Mouse (Mus musculus) neural tube, embryonic 15.5 days (tissue): Measurements from ENCODE around the gene A830031A19Rik. TPM values are rescaled to one million over a fixed set of nuclear protein-coding genes. Genes with fewer than 3 reads are reported as not detected.

Experiments
- ATAC-seq: fragments of 200-750 bp; cut with Nextera tagmentation; 2 replicates; pipeline ENCODE4 v1.8.0; 2017; ENCODE audit warnings: mild to moderate bottlenecking, moderate TSS enrichment, moderate library complexity; ENCODE audit not compliant: low FRiP score
- H3K27ac ChIP-seq: fragments of 300-500 bp; sonication (generic); replicated peaks from 2 replicates; pipeline ENCODE4 v1.5.1; 2015; ENCODE audit warnings: mild to moderate bottlenecking, inconsistent platforms
- H3K27me3 ChIP-seq: fragments of 300-500 bp; sonication (generic); replicated peaks from 2 replicates; pipeline ENCODE4 v1.6.1; 2015; ENCODE audit warnings: inconsistent platforms
- H3K36me3 ChIP-seq: fragments of 300-500 bp; sonication (generic); 2 replicates; pipeline ENCODE4 v1.6.1; 2015; ENCODE audit warnings: inconsistent platforms
- H3K4me1 ChIP-seq: fragments of 300-500 bp; sonication (generic); 2 replicates; pipeline ENCODE4 v1.6.1; 2015; ENCODE audit warnings: inconsistent platforms
- H3K4me2 ChIP-seq: fragments of 300-500 bp; sonication (generic); 2 replicates; pipeline ENCODE4 v1.6.1; 2015; ENCODE audit warnings: inconsistent platforms, mild to moderate bottlenecking, moderate library complexity
- H3K4me3 ChIP-seq: fragments of 300-500 bp; sonication (generic); replicated peaks from 2 replicates; pipeline ENCODE4 v1.5.1; 2015; ENCODE audit warnings: mild to moderate bottlenecking, inconsistent platforms
- H3K9ac ChIP-seq: fragments of 300-500 bp; sonication (generic); replicated peaks from 2 replicates; pipeline ENCODE4 v1.6.1; 2015; ENCODE audit warnings: mild to moderate bottlenecking, inconsistent platforms
- H3K9me3 ChIP-seq: fragments of 300-500 bp; sonication (generic); replicated peaks from 2 replicates; pipeline ENCODE4 v1.6.1; 2016; ENCODE audit warnings: inconsistent platforms
- WGBS: fragments of 180-500 bp; shearing (Covaris S2); methylation state at CpG from one replicate; pipeline ENCODE4 v1.1.7; 2015; ENCODE audit warnings: mixed read lengths; 5-methylcytosine and 5-hydroxymethylcytosine counted together
- polyA plus RNA-seq: library from polyadenylated mRNA; unstranded; fragments of >200 nt; fragmentation: Nextera tagmentation; extraction: Ambion mirVana; gene quantifications from 2 replicates; pipeline ENCODE4 v1.2.1, GENCODE M21; 2015

Gene A830031A19Rik
- polyA plus RNA-seq, 1 experiment from 2014 or later = not detected

DNA sequence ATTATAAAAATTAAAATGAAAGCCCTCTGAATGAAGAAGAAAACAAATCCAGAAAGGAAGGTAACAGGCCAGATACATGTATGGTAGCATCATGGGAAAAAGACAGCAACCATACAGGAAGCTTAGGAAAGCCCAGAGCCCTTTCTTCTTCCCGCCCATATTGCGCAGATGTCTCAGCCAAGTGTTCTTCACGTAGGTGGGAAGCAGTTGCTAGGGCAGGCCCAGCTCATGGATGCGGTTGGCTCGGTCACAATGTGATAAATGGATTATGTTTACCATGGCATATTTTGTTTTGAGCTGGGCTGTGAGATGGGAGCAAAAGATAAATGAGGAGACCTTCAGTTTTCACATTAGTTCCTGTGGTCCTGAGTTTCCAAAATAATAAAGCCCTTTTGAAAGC is 32.6 kb upstream of the A830031A19Rik start:
- Histone ChIP-seq H3K4me3 (no peak overlapping the region), H3K27ac (no peak overlapping the region), H3K27me3 (no peaks in the 10 kb centered on the region), H3K36me3 (no peaks in the 10 kb centered on the region), H3K4me2 (no peak overlapping the region), H3K4me1 (peaks cover 47% of the 10 kb centered on the region), H3K9ac (no peak overlapping the region), H3K9me3 (no peaks in the 10 kb centered on the region)
- WGBS = 72% methylated on average over 5 of the region's 5 CpGs
- no peak for ATAC-seq

- no peak overlapping the region for H3K27ac ChIP-seq
- no peaks in the 10 kb centered on the region for H3K36me3 ChIP-seq
- H3K4me3 ChIP-seq = no peak overlapping the region
- WGBS = 76% methylated on average over 6 of the region's 6 CpGs
- peaks cover 63% of the 10 kb centered on the region for H3K4me1 ChIP-seq
- no peak overlapping the region for H3K4me2 ChIP-seq
- ATAC-seq = no peak
- no peak overlapping the region for H3K9ac ChIP-seq
- no peaks in the 10 kb centered on the region for H3K9me3 ChIP-seq
- H3K27me3 ChIP-seq = no peaks in the 10 kb centered on the region
Observed at GRCm38 (mm10) chr11:24103128-24103742, 28.4 kb upstream of the A830031A19Rik start.

- WGBS = 55% methylated on average over 2 of the region's 2 CpGs
- Histone ChIP-seq H3K27me3 (no peaks in the 10 kb centered on the region), H3K4me3 (no peak overlapping the region), H3K36me3 (no peaks in the 10 kb centered on the region), H3K9ac (no peak overlapping the region), H3K4me2 (no peak overlapping the region), H3K27ac (no peak overlapping the region), H3K4me1 (peaks cover 66% of the 10 kb centered on the region), H3K9me3 (no peaks in the 10 kb centered on the region)
- ATAC-seq = no peak
Observed at GRCm38 (mm10) chr11:24102372-24102771, 27.5 kb upstream of the A830031A19Rik start.

DNA sequence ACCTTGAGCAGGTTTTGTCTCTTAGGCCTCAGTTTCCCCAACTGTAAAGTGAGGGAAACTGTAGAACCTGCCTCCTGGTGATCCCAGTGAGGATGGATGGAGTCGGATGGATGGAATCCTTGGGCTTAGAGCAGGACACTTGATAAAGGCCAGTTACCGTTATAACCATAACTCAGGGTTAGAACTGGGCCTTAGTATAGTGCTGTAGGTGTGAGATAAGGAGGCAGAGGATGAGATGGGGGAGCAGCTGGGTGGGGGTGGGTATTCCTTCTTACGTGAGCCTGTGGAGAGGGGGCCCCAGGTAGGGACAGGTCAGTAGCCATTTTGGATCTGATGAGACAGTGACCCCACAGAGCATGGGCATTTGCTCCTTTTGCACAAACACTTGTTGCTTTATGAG is 26.8 kb upstream of the A830031A19Rik start:
- no peaks in the 10 kb centered on the region for H3K27me3 ChIP-seq
- WGBS = 90% methylated on average over 3 of the region's 3 CpGs
- peaks cover 72% of the 10 kb centered on the region for H3K4me1 ChIP-seq
- no peak overlapping the region for H3K9ac ChIP-seq
- no peak overlapping the region for H3K27ac ChIP-seq
- no peaks in the 10 kb centered on the region for H3K9me3 ChIP-seq
- H3K4me2 ChIP-seq = no peak overlapping the region
- ATAC-seq = no peak
- no peaks in the 10 kb centered on the region for H3K36me3 ChIP-seq
- no peak overlapping the region for H3K4me3 ChIP-seq

- peaks cover 75% of the 10 kb centered on the region for H3K4me1 ChIP-seq
- H3K27ac ChIP-seq = peak overlapping the region; percentile 60; the same call in 1 of the 2 replicates
- H3K27me3 ChIP-seq = no peaks in the 10 kb centered on the region
- no peak overlapping the region for H3K4me3 ChIP-seq
- no peak for ATAC-seq
- no peak overlapping the region for H3K9ac ChIP-seq
- no peaks in the 10 kb centered on the region for H3K9me3 ChIP-seq
- no peaks in the 10 kb centered on the region for H3K36me3 ChIP-seq
- peak overlapping the region; percentile 22 for H3K4me2 ChIP-seq
- WGBS = 47% methylated on average over 4 of the region's 4 CpGs
Observed at GRCm38 (mm10) chr11:24100449-24101070, 25.7 kb upstream of the A830031A19Rik start.

DNA sequence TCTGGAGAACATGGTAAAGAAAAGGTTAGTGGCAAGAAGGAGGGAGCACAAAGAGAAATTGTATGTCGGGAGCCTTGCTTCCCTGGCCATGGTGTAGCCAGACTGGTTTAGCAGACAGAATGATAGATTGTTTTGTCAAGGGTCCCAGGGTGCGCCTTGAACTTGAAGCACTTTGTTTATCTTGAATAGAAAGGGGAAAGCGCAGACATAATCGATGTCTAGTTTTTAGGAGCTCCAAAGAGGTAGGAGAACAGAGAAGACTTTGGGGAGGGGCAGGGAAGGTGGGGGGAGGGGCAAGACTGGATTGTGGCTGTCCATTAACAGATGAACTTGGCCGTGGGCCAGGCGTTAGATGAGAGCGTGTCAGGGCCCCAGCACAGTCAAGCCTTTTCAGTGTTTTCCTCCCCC is 25.0 kb upstream of the A830031A19Rik start:
- no peak for ATAC-seq
- H3K9ac ChIP-seq = no peak overlapping the region
- H3K4me2 ChIP-seq = peak overlapping the region; percentile 38
- no peaks in the 10 kb centered on the region for H3K9me3 ChIP-seq
- peaks cover 80% of the 10 kb centered on the region for H3K4me1 ChIP-seq
- H3K27me3 ChIP-seq = no peaks in the 10 kb centered on the region
- H3K36me3 ChIP-seq = no peaks in the 10 kb centered on the region
- H3K27ac ChIP-seq = 0 out of 2 replicates have a peak overlapping the region, but pooled peaks have one; percentile 56
- H3K4me3 ChIP-seq = 0 out of 2 replicates have a peak overlapping the region, but pooled peaks have one; percentile 2
- WGBS = 12% methylated on average over 7 of the region's 7 CpGs

- no peak overlapping the region for H3K4me3 ChIP-seq
- H3K4me1 ChIP-seq = peaks cover 82% of the 10 kb centered on the region
- WGBS = 61% methylated on average over 10 of the region's 10 CpGs
- H3K9ac ChIP-seq = no peak overlapping the region
- peak overlapping the region; percentile 38 for H3K4me2 ChIP-seq
- H3K27ac ChIP-seq = no peak overlapping the region; the same call in 1 of the 2 replicates
- H3K27me3 ChIP-seq = no peaks in the 10 kb centered on the region
- H3K36me3 ChIP-seq = no peaks in the 10 kb centered on the region
- no peak for ATAC-seq
- no peaks in the 10 kb centered on the region for H3K9me3 ChIP-seq
Observed at GRCm38 (mm10) chr11:24099215-24099614, 24.4 kb upstream of the A830031A19Rik start.

- H3K27ac ChIP-seq = no peak overlapping the region; the same call in 1 of the 2 replicates
- no peak overlapping the region for H3K4me3 ChIP-seq
- H3K4me1 ChIP-seq = peaks cover 83% of the 10 kb centered on the region
- ATAC-seq = no peak
- 34% methylated on average over 3 of the region's 3 CpGs for WGBS
- H3K27me3 ChIP-seq = no peaks in the 10 kb centered on the region
- H3K9me3 ChIP-seq = no peaks in the 10 kb centered on the region
- H3K9ac ChIP-seq = no peak overlapping the region
- peak overlapping the region; percentile 21 for H3K4me2 ChIP-seq
- no peaks in the 10 kb centered on the region for H3K36me3 ChIP-seq
Observed at GRCm38 (mm10) chr11:24098662-24099061, 23.8 kb upstream of the A830031A19Rik start.

- Histone ChIP-seq H3K36me3 (no peaks in the 10 kb centered on the region), H3K9ac (no peak overlapping the region), H3K4me3 (no peak overlapping the region), H3K4me2 (peak overlapping the region; percentile 51), H3K9me3 (no peaks in the 10 kb centered on the region), H3K27ac (no peak overlapping the region), H3K4me1 (peaks cover 78% of the 10 kb centered on the region), H3K27me3 (no peaks in the 10 kb centered on the region)
- WGBS = 45% methylated on average over 5 of the region's 5 CpGs
- no peak for ATAC-seq
Observed at GRCm38 (mm10) chr11:24098069-24098468, 23.2 kb upstream of the A830031A19Rik start.

DNA sequence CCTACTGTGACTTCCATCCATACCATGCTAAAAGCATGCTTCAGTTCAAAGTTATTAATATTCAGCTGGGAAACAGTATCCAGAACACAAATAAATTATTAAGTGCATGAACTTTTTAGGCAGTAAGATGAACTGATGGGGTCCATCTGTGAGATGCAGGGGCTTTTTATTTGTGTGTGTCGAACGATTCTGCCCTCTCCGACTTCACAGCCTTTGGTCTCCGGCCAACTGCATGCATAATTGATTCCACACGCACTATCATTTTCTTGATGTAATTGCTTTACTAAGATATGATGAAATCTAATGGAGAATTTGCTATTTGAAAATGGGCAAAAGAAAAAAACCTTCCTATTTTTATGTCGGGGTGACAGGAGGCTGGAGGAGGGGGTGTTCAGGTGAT is 22.2 kb upstream of the A830031A19Rik start:
- ATAC-seq = no peak
- Histone ChIP-seq H3K27ac (0 out of 2 replicates have a peak overlapping the region, but pooled peaks have one; percentile 18), H3K9ac (no peak overlapping the region), H3K4me3 (0 out of 2 replicates have a peak overlapping the region, but pooled peaks have one; percentile 12), H3K4me2 (peak overlapping the region; percentile 51), H3K36me3 (no peaks in the 10 kb centered on the region), H3K9me3 (no peaks in the 10 kb centered on the region), H3K4me1 (peaks cover 75% of the 10 kb centered on the region), H3K27me3 (no peaks in the 10 kb centered on the region)
- WGBS = 16% methylated on average over 6 of the region's 6 CpGs

DNA sequence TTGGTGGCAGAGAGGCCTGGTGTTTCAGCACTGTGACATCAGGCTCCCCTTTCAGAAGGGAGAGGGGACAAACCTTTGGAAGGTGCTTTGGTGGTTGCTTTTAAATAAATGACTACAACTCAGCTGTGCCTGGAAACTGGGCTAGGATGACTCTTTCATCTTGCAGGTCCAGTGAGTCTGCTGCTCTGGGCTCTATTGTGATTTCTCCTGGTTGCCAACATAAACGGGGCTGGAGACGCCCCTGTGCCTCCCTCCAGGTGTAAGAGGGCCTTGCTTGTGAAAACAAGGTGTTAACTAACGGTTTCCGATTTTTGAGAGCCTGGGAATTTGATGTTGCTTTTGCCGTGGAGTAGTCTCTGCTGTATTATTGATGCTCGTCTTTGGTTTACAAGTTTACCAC is 21.6 kb upstream of the A830031A19Rik start:
- H3K9ac ChIP-seq = no peak overlapping the region
- 23% methylated on average over 6 of the region's 6 CpGs for WGBS
- H3K27me3 ChIP-seq = no peaks in the 10 kb centered on the region
- H3K4me3 ChIP-seq = 0 out of 2 replicates have a peak overlapping the region, but pooled peaks have one; percentile 12
- ATAC-seq = no peak
- peak overlapping the region; percentile 51 for H3K4me2 ChIP-seq
- H3K9me3 ChIP-seq = no peaks in the 10 kb centered on the region
- no peaks in the 10 kb centered on the region for H3K36me3 ChIP-seq
- peak overlapping the region; percentile 45; the same call in 1 of the 2 replicates for H3K27ac ChIP-seq
- H3K4me1 ChIP-seq = peaks cover 74% of the 10 kb centered on the region
